Mouse (Mus musculus) embryonic facial prominence, embryonic 11.5 days (tissue): ENCODE data around the gene Pbx1. TPM values are rescaled to one million over a fixed set of nuclear protein-coding genes. Genes with fewer than 3 reads are reported as not detected.

Source experiments
- ATAC-seq: fragments of 200-750 bp; cut with Nextera tagmentation; replicated peaks from 2 replicates; pipeline ENCODE4 v1.8.0; 2017; ENCODE audit warnings: low read depth; ENCODE audit not compliant: insufficient number of reproducible peaks, low FRiP score, low TSS enrichment
- DNase-seq: peaks from one replicate; pipeline ENCODE4 v3.0.0-alpha.2; 2015; ENCODE audit warnings: low spot score
- H3K27ac ChIP-seq: fragments of 300-500 bp; sonication (generic); replicated peaks from 2 replicates; pipeline ENCODE4 v1.5.1; 2014; ENCODE audit warnings: mild to moderate bottlenecking, low read depth, low read length, control low read depth
- H3K27me3 ChIP-seq: fragments of 300-500 bp; sonication (generic); 2 replicates; pipeline ENCODE4 v1.6.1; 2014; ENCODE audit warnings: mild to moderate bottlenecking, low read length, moderate library complexity, mixed read lengths; ENCODE audit not compliant: control insufficient read depth, insufficient read depth
- H3K36me3 ChIP-seq: fragments of 300-500 bp; sonication (generic); replicated peaks from 2 replicates; pipeline ENCODE4 v1.6.1; 2014; ENCODE audit warnings: low read depth, mild to moderate bottlenecking, low read length, moderate library complexity, mixed read lengths; ENCODE audit not compliant: control insufficient read depth, insufficient read depth
- H3K4me1 ChIP-seq: fragments of 300-500 bp; sonication (generic); 2 replicates; pipeline ENCODE4 v1.6.1; 2014; ENCODE audit warnings: low read length, mixed read lengths; ENCODE audit not compliant: control insufficient read depth, insufficient read depth
- H3K4me2 ChIP-seq: fragments of 300-500 bp; sonication (generic); 2 replicates; pipeline ENCODE4 v1.6.1; 2014; ENCODE audit warnings: low read depth, mild to moderate bottlenecking, control low read depth, low read length, moderate library complexity
- H3K4me3 ChIP-seq: fragments of 300-500 bp; sonication (generic); 2 replicates; pipeline ENCODE4 v1.5.1; 2014; ENCODE audit warnings: low read depth, low read length, control low read depth
- H3K9ac ChIP-seq: fragments of 300-500 bp; sonication (generic); replicated peaks from 2 replicates; pipeline ENCODE4 v1.6.1; 2014; ENCODE audit warnings: mild to moderate bottlenecking, control low read depth, low read length
- H3K9me3 ChIP-seq: fragments of 300-500 bp; sonication (generic); replicated peaks from 2 replicates; pipeline ENCODE4 v1.6.1; 2016; ENCODE audit warnings: mild to moderate bottlenecking, low read length, inconsistent platforms, mixed read lengths; ENCODE audit not compliant: control insufficient read depth
- WGBS: fragments of 180-500 bp; shearing (Covaris S2); extraction: QIAGEN DNeasy Blood & Tissue Kit; methylation state at CpG from one replicate; pipeline ENCODE4 v1.1.7; 2014; 5-methylcytosine and 5-hydroxymethylcytosine counted together
- polyA plus RNA-seq: library from polyadenylated mRNA; unstranded; fragments of >200 nt; fragmentation: Nextera tagmentation; extraction: Ambion mirVana; gene quantifications from 2 replicates; pipeline ENCODE4 v1.2.1, GENCODE M21; 2014

Gene Pbx1
- polyA plus RNA-seq, 1 experiment from 2014 or later: 47.8 TPM

- ATAC-seq: no peak
- Histone ChIP-seq H3K27ac (no peak overlapping the region), H3K36me3 (no peaks in the 10 kb centered on the region), H3K27me3 (no peaks in the 10 kb centered on the region), H3K9ac (no peak overlapping the region), H3K4me2 (no peak overlapping the region), H3K4me1 (no peaks in the 10 kb centered on the region), H3K4me3 (no peak overlapping the region), H3K9me3 (no peaks in the 10 kb centered on the region)
- WGBS: 87% methylated on average over 7 of the region's 7 CpGs
- no peak for DNase-seq
These were observed 238.7 kb downstream of the Pbx1 start for GRCm38 (mm10) chr1:168193364-168193763.

DNA sequence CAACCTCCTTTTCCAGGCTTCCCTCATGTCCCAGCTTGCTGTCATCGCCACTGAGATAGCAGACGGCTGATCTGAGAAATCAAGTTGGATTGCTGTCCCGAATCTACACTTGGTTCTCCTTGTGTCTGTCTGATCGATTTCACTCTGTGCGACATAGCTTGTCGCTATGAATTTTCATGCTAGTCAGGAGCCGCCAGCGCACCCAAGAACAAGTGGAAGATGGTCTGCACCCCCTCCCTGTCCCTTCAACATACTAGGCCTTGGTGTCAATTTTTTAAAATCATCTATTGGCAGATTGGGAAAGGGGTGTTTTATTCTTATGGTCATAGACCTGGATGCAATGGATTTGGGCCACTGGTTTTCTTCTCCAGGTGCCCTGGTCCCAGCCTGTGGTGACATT is 249.3 kb downstream of the Pbx1 start:
- Histone ChIP-seq H3K4me1 (no peaks in the 10 kb centered on the region), H3K27ac (no peak overlapping the region), H3K9me3 (no peaks in the 10 kb centered on the region), H3K9ac (no peak overlapping the region), H3K36me3 (peaks cover 9% of the 10 kb centered on the region), H3K4me2 (no peak overlapping the region), H3K4me3 (no peak overlapping the region), H3K27me3 (no peaks in the 10 kb centered on the region)
- 95% methylated on average over 8 of the region's 8 CpGs for WGBS
- no peak for DNase-seq
- no peak for ATAC-seq

DNA sequence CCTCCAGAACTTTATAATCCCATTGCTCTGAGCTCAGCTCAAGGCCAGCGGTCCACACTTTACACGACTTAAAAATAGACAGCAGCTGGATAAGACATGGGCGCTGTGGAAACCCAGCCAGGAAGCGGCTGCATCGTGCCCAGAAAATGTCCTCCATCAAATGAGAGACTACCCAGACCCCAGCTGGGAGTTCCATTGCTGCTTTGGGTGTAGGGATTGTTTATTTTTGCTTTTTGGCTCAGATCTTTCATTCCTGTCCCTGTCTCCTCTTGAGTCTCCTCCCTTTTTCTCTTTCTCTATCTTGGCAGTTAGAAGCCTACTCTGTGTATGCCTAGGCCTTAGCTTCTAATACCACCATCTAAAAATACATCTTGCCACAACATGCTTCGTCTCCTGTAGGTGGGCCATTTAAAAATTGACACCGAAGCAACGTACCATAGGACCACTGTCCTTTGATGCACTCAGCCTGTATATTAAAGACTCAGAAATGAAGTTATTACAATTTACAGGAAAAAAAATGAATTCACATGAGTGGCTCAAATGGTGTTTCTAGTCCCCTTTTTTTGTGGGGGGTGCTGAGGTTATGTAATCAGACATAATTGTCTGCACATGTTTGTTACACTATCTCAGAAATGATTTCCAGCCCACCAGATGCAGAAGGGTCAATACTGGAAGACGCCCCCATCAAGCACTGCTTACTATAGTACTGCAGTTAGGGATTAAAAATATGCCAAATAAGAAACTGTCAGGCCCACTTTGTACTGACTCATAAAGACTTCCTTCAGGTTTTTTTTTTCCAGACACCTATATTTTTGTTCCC is 251.2 kb downstream of the Pbx1 start:
- Histone ChIP-seq H3K4me1 (no peaks in the 10 kb centered on the region), H3K4me2 (no peak overlapping the region), H3K36me3 (peaks cover 9% of the 10 kb centered on the region), H3K4me3 (no peak overlapping the region), H3K9me3 (no peaks in the 10 kb centered on the region), H3K27me3 (no peaks in the 10 kb centered on the region), H3K9ac (no peak overlapping the region), H3K27ac (no peak overlapping the region)
- WGBS: 72% methylated on average over 9 of the region's 9 CpGs
- DNase-seq (peak; percentile 59), ATAC-seq (no peak)

DNA sequence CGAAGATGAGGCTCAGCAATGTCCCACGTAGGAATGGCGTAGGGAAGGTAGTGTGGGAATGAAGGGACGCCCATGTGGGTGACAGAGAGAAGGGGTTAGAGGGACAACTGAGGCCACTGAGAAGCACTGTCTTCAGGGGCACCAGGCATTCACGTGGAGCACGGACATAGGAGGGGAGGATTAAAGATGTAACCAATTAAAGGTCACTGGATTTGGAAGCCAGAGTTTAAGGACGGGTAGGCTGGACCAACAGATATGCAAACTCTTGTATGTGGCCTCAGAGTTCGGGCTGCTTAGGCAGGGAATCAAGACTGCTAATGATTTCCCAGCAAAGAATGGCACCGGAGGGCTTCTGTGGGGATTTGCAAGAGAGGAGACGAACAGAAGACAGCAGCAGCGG is 252.4 kb downstream of the Pbx1 start:
- H3K36me3 ChIP-seq: peaks cover 9% of the 10 kb centered on the region

GRCm38 (mm10) chr1:168178611-168179010 is 253.5 kb downstream of the Pbx1 start:
- Histone ChIP-seq H3K36me3 (peaks cover 9% of the 10 kb centered on the region), H3K4me3 (no peak overlapping the region), H3K4me2 (no peak overlapping the region), H3K27me3 (no peaks in the 10 kb centered on the region), H3K9me3 (no peaks in the 10 kb centered on the region), H3K9ac (no peak overlapping the region), H3K27ac (no peak overlapping the region), H3K4me1 (no peaks in the 10 kb centered on the region)
- no peak for DNase-seq
- no peak for ATAC-seq
- WGBS: 82% methylated on average over 1 of the region's 1 CpGs

More for the DNA sequence above, 252.4 kb downstream of the Pbx1 start:
- DNase-seq: no peak
- Histone ChIP-seq H3K4me2 (no peak overlapping the region), H3K27ac (no peak overlapping the region), H3K4me1 (no peaks in the 10 kb centered on the region), H3K9me3 (no peaks in the 10 kb centered on the region), H3K4me3 (no peak overlapping the region), H3K27me3 (no peaks in the 10 kb centered on the region), H3K9ac (no peak overlapping the region)
- 80% methylated on average over 11 of the region's 11 CpGs for WGBS
- no peak for ATAC-seq

DNA sequence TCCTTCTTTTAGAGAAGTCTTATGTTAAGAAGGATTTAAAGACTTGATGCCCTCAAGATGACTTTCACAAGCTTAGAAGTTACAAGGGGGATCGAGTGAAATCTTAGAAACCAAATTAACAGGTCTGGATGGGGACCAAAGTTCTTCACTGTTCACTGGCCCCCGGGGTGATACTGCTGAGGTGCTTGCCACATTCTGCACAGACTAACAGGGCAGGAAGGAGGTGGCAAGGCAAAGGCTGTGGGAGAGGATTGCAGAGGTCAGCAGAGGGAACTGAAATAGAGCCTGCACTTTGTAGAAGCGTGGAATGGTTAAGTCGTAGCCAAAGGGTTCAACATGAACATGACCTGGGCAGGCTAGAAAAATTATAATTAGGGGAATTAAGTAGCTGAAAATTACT is 256.5 kb downstream of the Pbx1 start:
- DNase-seq: no peak
- H3K9ac ChIP-seq: no peak overlapping the region
- 79% methylated on average over 4 of the region's 4 CpGs for WGBS
- H3K9me3 ChIP-seq: no peaks in the 10 kb centered on the region
- no peak overlapping the region for H3K27ac ChIP-seq
- no peak for ATAC-seq
- no peaks in the 10 kb centered on the region for H3K27me3 ChIP-seq
- H3K4me3 ChIP-seq: no peak overlapping the region
- H3K4me1 ChIP-seq: no peaks in the 10 kb centered on the region
- no peak overlapping the region for H3K4me2 ChIP-seq
- H3K36me3 ChIP-seq: no peaks in the 10 kb centered on the region

DNA sequence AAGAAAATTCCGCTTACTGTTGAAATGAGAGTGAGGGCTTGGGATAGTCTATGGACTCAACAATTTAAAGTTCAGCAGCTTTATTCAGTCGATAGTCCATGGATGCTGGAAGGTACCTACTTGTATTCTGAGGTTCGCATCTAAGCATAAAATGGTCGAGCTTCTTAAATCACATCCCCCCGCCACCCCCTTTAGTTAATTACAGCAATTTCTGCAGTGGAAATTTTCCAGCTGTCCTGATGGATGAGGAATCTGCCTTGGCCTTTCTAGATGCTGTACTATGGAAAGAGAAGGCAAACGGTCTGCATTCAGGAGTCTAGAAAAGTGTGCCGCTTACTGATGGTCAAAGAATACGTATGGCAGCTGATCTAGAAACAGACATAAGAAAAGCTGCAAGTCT is 262.3 kb downstream of the Pbx1 start:
- no peaks in the 10 kb centered on the region for H3K9me3 ChIP-seq
- no peaks in the 10 kb centered on the region for H3K36me3 ChIP-seq
- no peaks in the 10 kb centered on the region for H3K27me3 ChIP-seq
- H3K4me1 ChIP-seq: no peaks in the 10 kb centered on the region
- WGBS: 81% methylated on average over 8 of the region's 8 CpGs
- no peak for DNase-seq
- H3K9ac ChIP-seq: no peak overlapping the region
- no peak for ATAC-seq
- H3K4me3 ChIP-seq: no peak overlapping the region
- H3K27ac ChIP-seq: no peak overlapping the region
- no peak overlapping the region for H3K4me2 ChIP-seq

DNA sequence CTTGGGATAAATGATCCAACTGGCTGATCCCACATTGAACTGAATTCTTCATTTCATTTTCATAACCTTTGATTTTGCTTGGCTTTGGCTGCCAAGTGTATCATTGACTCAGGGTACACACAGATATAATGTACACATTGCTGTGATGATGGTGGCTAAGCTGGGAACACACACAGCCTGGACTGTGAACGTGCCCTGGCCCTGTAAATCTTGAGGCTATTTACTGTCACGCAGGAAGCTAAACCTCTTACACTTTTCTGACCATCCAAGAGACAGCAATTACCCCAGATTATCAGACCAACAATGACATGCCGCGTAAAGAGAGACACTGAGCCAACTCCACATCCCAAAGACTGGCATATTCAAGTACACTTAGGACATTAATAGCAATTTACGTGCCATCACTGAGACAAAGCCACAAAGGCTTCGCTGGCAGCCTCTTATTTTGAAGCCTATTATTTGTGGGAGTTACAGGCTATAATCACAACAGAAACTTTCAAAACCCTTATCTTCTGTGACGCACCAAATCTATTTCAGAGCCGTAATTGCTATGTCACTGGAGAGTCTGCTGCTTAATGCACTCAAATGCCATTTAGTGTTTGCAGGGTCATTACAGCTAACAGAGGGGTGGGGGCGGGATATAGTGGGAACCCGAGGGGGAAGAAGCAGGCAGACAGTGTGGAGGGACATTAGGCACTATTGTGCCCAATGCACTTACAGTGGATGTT is 262.9 kb downstream of the Pbx1 start:
- Histone ChIP-seq H3K36me3 (no peaks in the 10 kb centered on the region), H3K9me3 (no peaks in the 10 kb centered on the region), H3K4me2 (no peak overlapping the region), H3K4me3 (no peak overlapping the region), H3K27me3 (no peaks in the 10 kb centered on the region), H3K9ac (no peak overlapping the region), H3K4me1 (no peaks in the 10 kb centered on the region), H3K27ac (no peak overlapping the region)
- no peak; the same call in 1 of the 2 replicates for ATAC-seq
- 70% methylated on average over 10 of the region's 10 CpGs for WGBS
- DNase-seq: no peak
